Mouse (Mus musculus): ENCODE results near the gene Myo3b. TPM values are rescaled to one million over a fixed set of nuclear protein-coding genes. Genes with fewer than 3 reads are reported as not detected.

Gene Myo3b
- polyA plus RNA-seq, 2 experiments = not detected

GRCm38 (mm10) chr2:70245981-70246380 is 207.1 kb downstream of the Myo3b start:
- no peak overlapping the region for H3K4me3 ChIP-seq (ENCODE audit: insufficient read depth in 1 of 2, low read depth in 2 of 2, low read length in 2 of 2)
- no peak overlapping the region for H3K9ac ChIP-seq (replicated peaks)
- H3K27ac ChIP-seq = no peak overlapping the region
- no peak for ATAC-seq (ENCODE audit: insufficient read depth)
- no peaks in the 10 kb centered on the region for H3K36me3 ChIP-seq (replicated peaks; ENCODE audit: control insufficient read depth, insufficient read depth, low read depth)
- DNase-seq (ENCODE audit: low read depth in 3 of 3, low spot score in 3 of 3) = no peak
- WGBS (ENCODE audit: insufficient replicate concordance) = 61% methylated on average over 4 of the region's 4 CpGs
- H3K4me1 ChIP-seq (replicated peaks; ENCODE audit: control insufficient read depth in 2 of 2, insufficient read depth in 2 of 2, low read length in 1 of 2) = no peaks in the 10 kb centered on the region
- no peaks in the 10 kb centered on the region for H3K9me3 ChIP-seq (ENCODE audit: control insufficient read depth, low read length)
- H3K27me3 ChIP-seq (ENCODE audit: control insufficient read depth, insufficient read depth, low read length) = no peaks in the 10 kb centered on the region
- no peak for TF ChIP-seq CTCF (IDR thresholded peaks at IDR 0.05; ENCODE audit: low read depth)
- no peak for TF ChIP-seq EP300 (IDR thresholded peaks at IDR 0.05; ENCODE audit: low read depth)
- H3K4me2 ChIP-seq (ENCODE audit: low read depth) = no peak overlapping the region

GRCm38 (mm10) chr2:70248616-70249015 is 209.7 kb downstream of the Myo3b start:
- WGBS (ENCODE audit: insufficient replicate concordance) = 68% methylated on average over 7 of the region's 7 CpGs
- Histone ChIP-seq H3K36me3 (replicated peaks; ENCODE audit: control insufficient read depth, insufficient read depth, low read depth) (no peaks in the 10 kb centered on the region), H3K4me3 (ENCODE audit: insufficient read depth in 1 of 2, low read depth in 2 of 2, low read length in 2 of 2) (no peak overlapping the region), H3K4me1 (replicated peaks; ENCODE audit: control insufficient read depth in 2 of 2, insufficient read depth in 2 of 2, low read length in 1 of 2) (no peaks in the 10 kb centered on the region), H3K27me3 (ENCODE audit: control insufficient read depth, insufficient read depth, low read length) (no peaks in the 10 kb centered on the region), H3K27ac (no peak overlapping the region), H3K9ac (replicated peaks) (no peak overlapping the region), H3K4me2 (ENCODE audit: low read depth) (no peak overlapping the region), H3K9me3 (ENCODE audit: control insufficient read depth, low read length) (no peaks in the 10 kb centered on the region)
- ATAC-seq (ENCODE audit: insufficient read depth) (no peak), DNase-seq (ENCODE audit: low read depth in 3 of 3, low spot score in 3 of 3) (no peak)
- no peak for TF ChIP-seq EP300 (IDR thresholded peaks at IDR 0.05; ENCODE audit: low read depth)
- TF ChIP-seq CTCF (IDR thresholded peaks at IDR 0.05; ENCODE audit: low read depth) = no peak

- H3K27ac ChIP-seq = no peak overlapping the region
- no peak for ATAC-seq (ENCODE audit: insufficient read depth)
- TF ChIP-seq CTCF (IDR thresholded peaks at IDR 0.05; ENCODE audit: low read depth) = no peak
- no peak for TF ChIP-seq EP300 (IDR thresholded peaks at IDR 0.05; ENCODE audit: low read depth)
- H3K27me3 ChIP-seq (ENCODE audit: control insufficient read depth, insufficient read depth, low read length) = no peaks in the 10 kb centered on the region
- H3K36me3 ChIP-seq (replicated peaks; ENCODE audit: control insufficient read depth, insufficient read depth, low read depth) = no peaks in the 10 kb centered on the region
- H3K9me3 ChIP-seq (ENCODE audit: control insufficient read depth, low read length) = no peaks in the 10 kb centered on the region
- no peak for DNase-seq (ENCODE audit: low read depth in 3 of 3, low spot score in 3 of 3)
- 54% methylated on average over 4 of the region's 4 CpGs for WGBS (ENCODE audit: insufficient replicate concordance)
- no peak overlapping the region for H3K9ac ChIP-seq (replicated peaks)
- H3K4me1 ChIP-seq (replicated peaks; ENCODE audit: control insufficient read depth in 2 of 2, insufficient read depth in 2 of 2, low read length in 1 of 2) = no peaks in the 10 kb centered on the region
- H3K4me3 ChIP-seq (ENCODE audit: insufficient read depth in 1 of 2, low read depth in 2 of 2, low read length in 2 of 2) = no peak overlapping the region
- H3K4me2 ChIP-seq (ENCODE audit: low read depth) = no peak overlapping the region
Measured at GRCm38 (mm10) chr2:70249872-70250271, 210.9 kb downstream of the Myo3b start.

GRCm38 (mm10) chr2:70251256-70251655 is 212.3 kb downstream of the Myo3b start:
- no peaks in the 10 kb centered on the region for H3K27me3 ChIP-seq (ENCODE audit: control insufficient read depth, insufficient read depth, low read length)
- TF ChIP-seq CTCF (IDR thresholded peaks at IDR 0.05; ENCODE audit: low read depth) (no peak), EP300 (IDR thresholded peaks at IDR 0.05; ENCODE audit: low read depth) (no peak)
- no peak overlapping the region for H3K4me3 ChIP-seq (ENCODE audit: insufficient read depth in 1 of 2, low read depth in 2 of 2, low read length in 2 of 2)
- no peak overlapping the region for H3K4me2 ChIP-seq (ENCODE audit: low read depth)
- H3K27ac ChIP-seq = no peak overlapping the region
- H3K4me1 ChIP-seq (replicated peaks; ENCODE audit: control insufficient read depth in 2 of 2, insufficient read depth in 2 of 2, low read length in 1 of 2) = no peaks in the 10 kb centered on the region
- H3K36me3 ChIP-seq (replicated peaks; ENCODE audit: control insufficient read depth, insufficient read depth, low read depth) = no peaks in the 10 kb centered on the region
- H3K9me3 ChIP-seq (ENCODE audit: control insufficient read depth, low read length) = no peaks in the 10 kb centered on the region
- DNase-seq (ENCODE audit: low read depth in 3 of 3, low spot score in 3 of 3) (no peak), ATAC-seq (ENCODE audit: insufficient read depth) (no peak)
- no peak overlapping the region for H3K9ac ChIP-seq (replicated peaks)
- WGBS (ENCODE audit: insufficient replicate concordance) = 66% methylated on average over 10 of the region's 10 CpGs

- Histone ChIP-seq H3K27ac (no peak overlapping the region), H3K4me2 (ENCODE audit: low read depth) (no peak overlapping the region), H3K9ac (replicated peaks) (no peak overlapping the region), H3K9me3 (ENCODE audit: control insufficient read depth, low read length) (no peaks in the 10 kb centered on the region), H3K36me3 (replicated peaks; ENCODE audit: control insufficient read depth, insufficient read depth, low read depth) (no peaks in the 10 kb centered on the region), H3K4me3 (ENCODE audit: insufficient read depth in 1 of 2, low read depth in 2 of 2, low read length in 2 of 2) (no peak overlapping the region), H3K27me3 (ENCODE audit: control insufficient read depth, insufficient read depth, low read length) (no peaks in the 10 kb centered on the region), H3K4me1 (replicated peaks; ENCODE audit: control insufficient read depth in 2 of 2, insufficient read depth in 2 of 2, low read length in 1 of 2) (no peaks in the 10 kb centered on the region)
- no peak for TF ChIP-seq EP300 (IDR thresholded peaks at IDR 0.05; ENCODE audit: low read depth)
- TF ChIP-seq CTCF (IDR thresholded peaks at IDR 0.05; ENCODE audit: low read depth) = no peak
- no peak for DNase-seq (ENCODE audit: low read depth in 3 of 3, low spot score in 3 of 3)
- no peak for ATAC-seq (ENCODE audit: insufficient read depth)
- WGBS (ENCODE audit: insufficient replicate concordance) = 26% methylated on average over 8 of the region's 8 CpGs
Measured at GRCm38 (mm10) chr2:70259357-70260000, 220.6 kb downstream of the Myo3b start.

Data from liver, embryonic 14.5 days (tissue).